Mouse (Mus musculus) lung, postnatal 10 days (tissue): Measurements from ENCODE around the gene Veph1.

Source experiments
- DNase-seq: peaks from one replicate; pipeline ENCODE4 v3.0.0; 2021

Gene Veph1

DNA sequence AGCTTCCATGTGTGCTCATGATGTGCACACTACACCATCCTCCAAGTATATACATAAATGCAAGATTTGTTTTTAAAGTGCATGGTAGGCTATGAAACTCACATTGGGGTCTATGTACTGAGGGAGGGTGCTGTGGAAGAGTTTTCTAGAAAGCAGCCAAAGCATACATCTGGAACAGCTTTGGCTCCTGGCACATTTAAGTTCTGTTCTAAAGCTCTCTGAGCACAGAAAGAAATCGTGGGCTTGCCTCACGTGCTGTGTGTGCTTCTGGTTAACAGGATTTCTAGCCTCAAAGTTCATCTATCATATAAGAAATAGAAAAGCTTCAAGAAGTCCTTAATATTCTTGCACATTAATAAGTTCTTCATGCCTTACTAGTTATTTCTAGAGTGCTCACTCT is 204.9 kb downstream of the Veph1 start:
- no peak for DNase-seq

DNA sequence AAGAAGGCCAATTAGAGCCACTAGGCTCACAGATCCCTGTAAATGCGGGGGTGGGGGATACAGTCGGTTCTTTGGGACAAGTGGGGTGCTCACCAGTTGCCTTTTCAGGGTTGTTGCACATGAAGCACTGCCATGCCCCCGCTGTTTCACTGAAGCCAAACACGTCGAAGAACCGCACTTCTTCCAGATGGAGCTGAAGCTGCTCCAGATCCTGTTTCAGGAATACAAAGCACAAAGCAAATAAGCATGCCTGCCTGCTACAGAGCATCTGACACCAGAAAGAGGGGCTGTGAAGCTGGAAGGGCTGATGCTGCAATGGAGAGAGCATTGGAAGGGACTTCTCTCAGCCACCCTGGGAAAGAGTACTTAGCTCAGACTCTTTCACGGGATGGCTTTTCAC is 209.0 kb downstream of the Veph1 start:
- no peak for DNase-seq

DNA sequence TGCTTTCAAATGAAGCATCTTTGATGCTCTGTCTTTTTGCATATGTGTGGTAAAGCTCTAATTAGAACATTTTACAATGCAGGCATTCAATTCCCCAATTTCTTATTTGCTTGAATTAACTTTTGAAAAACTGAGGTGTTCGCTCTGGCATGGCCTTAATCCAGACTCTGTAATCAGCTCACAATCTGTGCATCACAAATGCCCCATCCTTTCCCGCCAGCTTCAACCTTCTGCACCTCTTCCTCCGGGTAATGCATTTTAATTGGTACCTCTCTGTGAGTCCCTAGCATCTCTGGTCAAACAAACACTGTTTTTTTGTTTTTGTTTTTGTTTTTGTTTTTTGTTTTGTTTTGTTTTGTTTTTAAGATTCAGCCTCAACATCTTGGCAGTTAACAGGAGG is 212.8 kb downstream of the Veph1 start:
- DNase-seq = no peak

DNA sequence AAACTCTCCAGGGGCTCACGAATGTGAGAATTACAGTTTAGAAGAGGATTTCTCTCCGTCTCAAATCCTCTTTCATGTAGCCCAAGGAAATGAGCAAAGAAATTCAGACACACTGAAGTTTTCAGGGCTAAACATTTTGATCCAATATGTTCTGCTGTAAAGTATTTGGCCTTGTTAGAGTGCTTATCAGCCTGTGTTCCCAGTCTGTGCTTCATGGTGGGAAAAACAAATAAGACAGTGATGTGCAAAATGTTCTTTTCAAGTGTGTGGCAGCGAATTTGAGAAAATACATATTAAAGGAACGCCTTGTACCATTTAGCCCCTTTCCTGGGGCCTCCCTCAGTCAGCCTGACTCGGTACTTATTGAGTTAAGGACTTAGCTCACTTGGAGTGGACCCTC is 213.2 kb downstream of the Veph1 start:
- no peak for DNase-seq

DNA sequence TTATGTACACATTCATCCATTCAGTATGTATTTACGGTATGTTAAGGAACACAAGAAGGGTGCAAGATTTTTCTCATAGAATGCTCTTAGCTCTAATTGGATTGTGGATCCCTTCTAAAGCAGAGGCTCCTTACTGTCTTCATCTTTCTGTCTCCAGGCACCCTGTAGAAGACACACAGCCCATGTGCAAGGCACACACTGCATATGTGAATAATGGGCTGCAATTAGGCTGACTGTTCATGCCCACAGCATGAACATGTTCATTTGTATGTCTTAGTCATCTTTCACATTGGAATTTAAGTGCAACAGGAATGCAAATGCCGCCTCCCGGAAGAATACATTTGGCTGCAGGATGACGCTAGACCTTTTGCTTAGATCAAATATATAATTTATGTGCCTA is 213.7 kb downstream of the Veph1 start:
- DNase-seq = no peak

DNA sequence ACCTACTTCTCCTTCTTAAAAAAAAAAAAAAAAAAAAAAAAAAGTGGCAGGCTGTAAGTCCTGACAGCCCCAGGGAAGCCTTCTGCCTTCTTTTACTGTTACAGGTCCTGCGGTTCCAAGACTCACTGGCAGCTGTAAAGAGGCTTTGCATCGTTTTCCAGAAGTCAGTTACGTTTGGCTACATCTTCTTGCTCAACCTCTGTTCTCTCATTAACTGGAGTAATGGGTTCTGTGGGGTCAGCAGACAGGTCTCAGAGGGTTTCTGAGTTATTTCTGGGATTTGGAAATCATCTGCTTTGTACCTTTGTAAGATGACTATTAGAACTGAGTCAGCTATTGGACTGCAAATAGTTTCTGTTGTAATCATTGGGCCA is 215.3 kb downstream of the Veph1 start:
- DNase-seq = no peak

DNA sequence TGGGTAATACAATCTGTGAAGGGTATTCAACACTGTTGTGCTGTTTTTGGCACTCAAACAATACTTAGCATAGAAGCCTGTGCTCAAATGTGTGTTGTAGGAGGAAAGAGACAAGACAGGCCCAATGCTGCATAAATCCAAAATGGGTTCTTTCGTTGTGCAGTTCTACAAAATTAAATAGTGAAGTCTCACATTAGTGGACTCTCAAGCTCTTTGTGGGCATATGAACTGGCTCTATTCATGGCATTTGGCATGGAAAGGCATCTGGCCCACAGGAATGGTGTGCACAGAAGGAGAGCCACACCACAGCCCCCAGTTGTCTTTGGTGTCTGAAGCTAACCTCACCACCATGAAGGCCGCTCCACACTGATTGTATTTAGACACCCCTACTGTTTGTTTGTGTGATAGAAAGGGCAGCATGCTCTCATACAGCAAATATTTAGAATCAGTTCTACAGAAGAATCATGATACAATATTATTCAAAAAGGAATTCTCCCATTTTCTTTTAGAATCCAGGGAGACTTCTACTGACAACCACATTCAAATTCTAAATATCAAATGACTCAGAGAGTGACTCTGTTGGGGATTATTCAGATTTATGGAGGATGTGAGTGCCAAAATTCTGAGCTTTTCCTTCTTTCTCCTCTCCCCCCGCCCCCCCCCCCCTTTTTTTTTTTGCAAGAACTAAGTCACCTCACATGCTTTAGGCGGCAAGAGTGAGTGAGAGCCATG is 215.8 kb downstream of the Veph1 start:
- no peak for DNase-seq

DNA sequence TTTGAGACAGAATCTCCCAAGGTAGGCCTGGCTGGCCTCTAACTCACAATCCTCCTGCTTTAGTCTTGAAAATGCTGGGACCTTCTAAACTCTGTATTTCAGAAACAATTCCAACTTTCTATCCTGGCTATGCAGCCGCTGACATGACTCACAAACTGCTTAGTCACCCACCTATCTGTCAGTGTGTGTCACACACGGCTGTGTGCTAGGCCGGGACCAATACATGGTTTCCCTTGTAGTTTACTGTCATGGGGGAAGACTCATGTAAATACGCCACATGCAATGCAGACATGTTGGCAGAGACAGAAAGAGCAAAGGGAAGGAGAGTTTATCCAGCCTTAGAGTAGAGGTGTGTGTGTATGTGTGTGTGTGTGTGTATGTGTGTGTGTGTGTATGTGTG is 216.8 kb downstream of the Veph1 start:
- no peak for DNase-seq

DNA sequence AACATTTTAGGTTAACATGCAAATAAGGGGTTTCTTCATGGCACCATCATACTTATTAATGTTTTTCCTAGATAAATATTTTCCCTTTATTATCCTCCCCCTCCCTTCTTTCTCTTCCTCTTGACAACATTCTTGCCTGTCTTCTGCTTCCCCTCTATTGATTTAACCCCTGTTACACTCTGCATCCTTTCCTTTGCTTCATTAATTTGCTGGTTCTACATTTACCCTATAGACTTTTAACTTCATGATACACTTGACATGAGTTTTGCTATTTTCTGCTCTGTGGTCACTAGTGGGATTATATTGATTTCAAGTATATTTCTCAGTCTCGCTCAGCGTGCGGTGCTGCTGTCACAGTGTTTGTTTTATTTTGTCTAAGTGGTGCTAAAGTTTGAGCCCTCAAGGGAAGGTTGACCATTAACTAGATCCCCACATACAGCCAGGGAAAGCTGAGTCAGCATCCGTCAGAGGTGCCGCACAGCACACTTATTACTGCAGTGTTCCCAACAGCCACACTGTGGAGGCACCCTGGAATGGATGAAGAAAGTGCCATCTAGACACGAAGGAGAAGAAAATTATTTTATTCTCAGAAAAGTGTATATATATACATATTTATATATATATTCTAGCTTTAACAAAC is 217.6 kb downstream of the Veph1 start:
- DNase-seq = peak; percentile 4

DNA sequence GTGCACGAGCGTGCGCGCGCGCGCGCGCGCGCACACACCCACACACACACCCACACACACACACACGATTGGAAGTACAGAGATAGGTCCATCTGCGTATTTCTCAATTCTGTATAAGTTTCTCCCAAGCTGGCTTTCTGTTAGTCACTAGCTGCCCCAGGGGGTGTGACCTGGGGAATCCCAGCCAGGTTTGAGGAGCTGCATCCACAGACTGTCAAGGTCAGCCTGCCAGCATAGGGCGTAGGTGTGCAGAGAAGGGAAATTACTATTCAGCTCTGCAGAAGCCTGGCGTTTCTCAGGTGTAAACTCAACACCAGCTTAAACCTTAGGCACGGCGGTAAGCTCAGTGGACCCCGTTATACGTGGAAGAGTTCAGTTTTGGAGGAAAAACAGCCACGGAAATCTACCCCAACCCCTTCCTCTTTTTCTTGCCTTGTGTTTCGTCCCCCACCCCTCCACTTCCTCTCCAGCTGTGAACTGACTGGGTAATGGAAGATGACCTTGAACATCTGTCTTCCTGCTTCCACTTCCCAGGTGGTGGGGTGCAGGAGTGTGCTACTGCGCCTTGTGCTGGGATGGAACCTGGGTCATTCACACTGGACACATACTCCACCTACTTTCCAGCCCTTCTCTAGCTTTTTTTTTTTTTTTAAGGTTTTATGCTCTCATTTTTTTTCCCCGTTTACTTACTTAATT is 218.5 kb downstream of the Veph1 start:
- peak; percentile 52 for DNase-seq

DNA sequence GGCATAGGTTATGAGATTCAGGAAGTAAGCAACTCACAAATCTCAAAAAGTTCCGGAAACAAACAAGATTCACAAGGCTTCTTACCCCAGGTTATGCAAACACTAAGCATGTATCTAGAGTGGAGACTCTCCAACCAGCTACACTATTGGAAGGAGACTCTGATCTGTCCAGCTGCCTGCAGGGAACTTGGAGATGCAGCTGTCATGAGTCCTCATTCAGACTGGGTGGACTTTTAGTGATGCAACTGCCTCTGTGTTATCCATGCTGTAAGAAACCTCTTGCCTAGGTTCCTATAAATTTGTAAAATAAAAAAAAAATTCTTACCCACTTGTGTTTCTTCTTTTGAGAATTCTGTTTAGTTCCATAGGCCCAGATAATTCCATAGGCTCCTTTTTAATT is 226.4 kb downstream of the Veph1 start:
- no peak for DNase-seq

DNA sequence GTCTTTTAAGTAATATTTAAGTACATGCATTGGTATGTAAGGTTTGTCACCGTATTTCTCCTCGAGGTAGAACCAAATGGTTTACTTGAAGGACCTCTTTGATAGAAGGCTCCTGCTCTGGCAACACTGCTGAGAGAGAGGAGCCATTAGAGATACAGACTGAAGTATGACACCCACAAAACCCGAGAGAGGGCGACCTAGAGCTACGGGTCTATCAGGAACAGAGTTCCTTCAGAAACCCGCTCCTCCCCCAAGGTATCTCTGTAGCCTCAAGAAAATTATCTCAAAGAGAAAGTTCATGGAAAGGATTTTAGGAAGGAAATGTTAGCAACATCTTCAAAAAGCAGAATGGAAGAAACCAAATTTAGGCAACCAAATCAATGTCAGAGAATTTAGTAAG is 232.8 kb downstream of the Veph1 start:
- no peak for DNase-seq

DNA sequence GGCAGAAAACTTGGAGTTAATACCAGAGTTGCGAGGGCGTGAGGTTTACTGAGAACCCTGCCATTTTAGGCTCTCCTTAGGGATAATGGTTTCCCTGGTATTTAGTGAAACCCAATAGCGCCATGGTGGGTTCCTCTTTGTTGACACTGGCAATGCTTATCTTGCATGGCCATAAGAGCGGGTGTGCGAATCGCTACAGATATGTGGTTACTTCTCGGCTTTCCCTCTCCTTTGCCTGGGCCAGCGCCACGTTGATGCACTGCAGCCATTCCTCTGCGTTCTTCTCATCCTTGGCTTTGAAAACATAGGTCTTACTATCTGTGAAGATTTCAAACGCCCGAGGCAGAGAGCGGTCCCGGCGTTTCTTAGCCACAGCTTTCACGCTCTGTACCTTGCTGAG is 239.7 kb downstream of the Veph1 start:
- DNase-seq = no peak

DNA sequence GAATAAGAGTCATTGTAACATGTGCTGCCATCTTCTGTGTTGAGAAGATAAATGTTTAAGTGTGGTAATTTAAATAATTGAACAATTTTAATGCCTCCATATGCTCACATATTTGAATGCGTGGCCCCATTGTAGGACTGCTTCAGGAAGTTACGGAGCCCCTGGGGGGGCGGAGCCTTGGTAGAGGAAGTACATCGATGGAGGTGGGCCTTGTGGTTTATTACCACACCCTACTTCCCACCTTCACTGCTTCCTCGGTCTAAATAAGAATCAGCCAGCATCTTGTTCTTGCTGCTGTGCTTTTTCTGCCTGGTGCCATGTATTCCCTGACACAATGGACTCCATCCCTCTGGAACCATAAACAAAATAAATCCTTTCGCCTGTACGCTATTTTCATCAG is 241.0 kb downstream of the Veph1 start:
- no peak for DNase-seq

DNA sequence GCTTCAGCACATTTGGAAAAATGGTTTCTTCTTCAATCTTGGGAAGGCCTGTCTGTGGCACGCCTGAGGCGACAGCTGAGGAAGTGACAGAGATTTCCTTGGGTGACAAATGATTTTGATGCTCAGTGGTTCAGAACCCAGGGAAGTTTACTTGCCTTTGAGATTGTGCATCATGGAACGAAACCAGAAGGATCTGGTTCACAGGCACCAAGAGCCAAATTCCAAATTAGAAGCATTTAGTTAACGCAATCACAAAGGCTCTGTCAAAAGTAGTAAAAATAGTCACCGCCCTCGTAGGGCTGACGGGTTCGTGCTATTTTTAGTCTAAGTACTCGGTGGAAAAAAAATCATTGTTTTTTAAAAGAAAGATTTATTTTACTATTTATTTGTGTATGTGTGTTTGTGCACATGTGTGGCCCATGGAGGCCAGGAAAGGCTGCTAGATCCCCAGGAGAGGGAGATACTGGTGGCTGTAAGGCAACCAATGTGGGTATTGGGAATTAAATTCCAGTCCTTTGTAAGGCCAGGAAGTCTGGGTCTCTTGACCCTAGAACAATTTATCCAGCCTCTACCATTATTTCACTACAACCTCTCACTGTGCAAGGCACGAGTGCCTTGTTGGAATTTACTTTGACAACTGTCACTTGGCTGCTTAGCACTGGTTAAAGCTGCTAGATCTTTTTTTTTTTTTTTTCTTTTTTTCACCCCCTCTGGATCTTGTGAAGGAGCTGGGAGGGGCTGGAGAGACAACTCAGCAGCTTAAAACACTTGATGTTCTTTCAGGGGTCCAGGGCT is 246.3 kb downstream of the Veph1 start:
- no peak for DNase-seq

DNA sequence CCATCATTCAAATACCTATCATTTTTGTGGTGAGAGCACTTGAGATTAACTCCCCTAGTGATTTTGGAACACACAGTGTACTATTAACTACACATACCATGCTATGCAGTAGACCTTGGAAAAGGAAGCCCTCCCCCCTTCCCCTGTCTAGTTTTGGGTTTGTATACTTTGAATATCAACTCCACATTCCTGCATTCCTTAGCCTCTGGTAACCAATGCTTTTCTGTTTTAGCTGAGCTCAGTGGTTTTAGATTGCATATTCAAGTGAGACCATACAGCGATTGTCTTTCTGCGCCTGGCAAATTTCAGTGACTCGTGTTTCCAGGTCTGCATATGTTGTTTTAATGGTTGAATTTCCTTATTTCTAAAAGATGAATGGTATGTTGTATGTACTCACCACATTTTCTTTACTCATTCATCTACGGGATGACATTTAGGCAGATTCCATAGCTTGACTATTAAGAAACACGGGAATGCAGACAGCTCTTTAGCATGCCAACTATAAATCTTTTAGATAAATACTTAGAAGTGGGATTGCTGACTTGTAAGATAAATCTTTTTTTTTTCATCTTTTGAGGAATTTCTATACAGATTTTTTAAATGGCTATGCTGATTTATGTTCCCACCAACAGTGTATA is 255.7 kb downstream of the Veph1 start:
- DNase-seq = no peak

DNA sequence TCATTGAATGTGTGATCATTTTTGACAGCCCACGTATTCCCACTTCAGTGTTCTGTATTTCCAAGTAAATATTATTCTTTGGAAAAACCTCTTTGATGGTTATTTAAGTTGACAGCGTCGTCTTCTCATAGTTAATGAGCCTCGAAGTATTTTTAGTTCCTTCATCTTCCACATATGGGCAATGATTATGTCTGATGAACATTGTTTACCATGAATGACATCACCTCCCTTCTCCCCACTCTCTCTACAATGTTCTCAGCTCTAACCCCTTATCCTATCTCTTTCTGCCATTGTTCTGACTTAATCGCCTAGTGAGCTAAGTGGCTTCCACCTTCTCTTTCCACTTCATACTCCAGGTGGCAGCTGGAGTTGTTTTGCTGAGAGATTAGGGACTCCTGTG is 261.4 kb downstream of the Veph1 start:
- DNase-seq = no peak

DNA sequence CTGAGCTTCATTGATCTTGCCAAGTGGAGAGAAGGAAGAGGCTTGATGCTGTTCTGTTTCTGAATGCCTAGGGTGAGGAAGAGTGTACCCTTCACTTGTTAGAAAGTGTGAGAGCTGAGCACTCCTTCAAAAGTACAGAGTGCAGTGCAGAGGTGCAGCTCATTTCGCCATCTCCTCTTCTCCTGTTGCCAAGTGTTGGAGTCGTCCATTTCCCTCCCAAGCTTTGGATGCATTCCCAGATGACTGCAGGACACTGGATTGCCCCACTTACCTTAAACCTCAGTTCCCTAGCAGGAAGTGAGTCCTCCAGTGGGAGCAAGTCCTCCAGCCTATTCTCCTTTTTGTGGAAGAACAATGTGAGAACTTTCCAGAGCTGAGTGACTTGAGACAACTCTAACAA is 263.3 kb downstream of the Veph1 start:
- peak; percentile 7 for DNase-seq

DNA sequence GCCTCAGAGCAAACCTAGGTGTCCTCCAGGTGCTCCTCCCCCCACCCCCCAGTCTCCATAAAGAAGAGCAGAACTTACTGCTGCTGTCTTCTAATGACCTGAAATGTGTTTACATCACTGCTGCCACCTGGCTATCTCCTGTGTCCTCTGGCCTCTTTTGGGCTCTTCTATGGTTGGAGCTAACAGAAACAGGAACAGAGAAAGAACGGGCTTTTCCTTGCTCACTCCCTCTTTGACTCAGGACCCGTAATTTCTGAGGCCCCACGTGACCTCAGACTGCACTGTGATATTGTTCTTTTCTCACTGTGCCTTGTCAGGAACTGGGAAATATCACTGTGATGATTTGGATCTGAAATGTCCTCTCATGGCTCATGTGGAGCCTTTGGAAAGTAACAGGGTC is 271.2 kb downstream of the Veph1 start:
- no peak for DNase-seq

DNA sequence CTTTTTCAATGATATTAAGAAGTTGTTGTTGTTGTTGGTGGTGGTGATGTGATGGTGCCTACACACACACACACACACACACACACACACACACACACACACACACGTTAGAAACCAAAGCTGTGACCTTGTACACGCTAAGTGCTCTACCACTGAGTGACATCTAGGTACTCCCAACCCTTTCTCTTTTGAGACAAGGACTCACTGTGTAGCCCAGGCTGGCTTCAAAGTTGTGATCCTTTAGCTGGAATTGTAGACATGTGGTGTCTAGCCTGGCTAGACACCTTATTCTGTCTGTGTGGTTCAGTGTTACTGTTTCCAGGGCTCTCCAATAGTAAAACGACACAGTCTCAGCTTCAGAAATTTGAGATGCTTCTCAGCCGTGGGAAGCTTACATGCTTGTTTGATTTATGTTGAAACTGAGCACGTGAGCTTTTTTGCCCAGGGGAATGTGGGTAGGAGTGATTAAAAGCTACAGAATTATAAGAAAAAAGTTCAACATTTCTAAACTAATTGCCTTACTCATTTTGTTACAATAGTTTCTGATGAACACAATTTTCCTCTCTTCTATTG is 272.3 kb downstream of the Veph1 start:
- DNase-seq = no peak

DNA sequence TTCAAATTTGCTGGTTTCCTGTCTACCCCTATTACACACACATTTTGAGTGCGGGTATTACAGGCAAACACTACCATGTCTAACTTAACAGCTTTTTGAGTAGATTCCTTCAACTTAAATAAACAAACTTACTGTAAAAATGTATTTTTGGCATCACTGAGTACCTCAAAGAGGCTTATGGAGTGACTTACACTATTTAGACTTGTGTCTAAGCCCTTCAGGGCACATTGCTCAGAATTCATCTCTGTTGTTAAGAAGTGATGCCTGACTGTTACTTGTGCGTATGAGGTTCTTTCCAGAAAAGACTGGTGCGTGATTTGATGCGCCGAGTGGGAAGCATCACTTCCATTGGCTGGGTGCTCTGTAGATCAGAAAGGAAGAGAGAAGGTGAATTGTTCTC is 277.5 kb downstream of the Veph1 start:
- no peak for DNase-seq

DNA sequence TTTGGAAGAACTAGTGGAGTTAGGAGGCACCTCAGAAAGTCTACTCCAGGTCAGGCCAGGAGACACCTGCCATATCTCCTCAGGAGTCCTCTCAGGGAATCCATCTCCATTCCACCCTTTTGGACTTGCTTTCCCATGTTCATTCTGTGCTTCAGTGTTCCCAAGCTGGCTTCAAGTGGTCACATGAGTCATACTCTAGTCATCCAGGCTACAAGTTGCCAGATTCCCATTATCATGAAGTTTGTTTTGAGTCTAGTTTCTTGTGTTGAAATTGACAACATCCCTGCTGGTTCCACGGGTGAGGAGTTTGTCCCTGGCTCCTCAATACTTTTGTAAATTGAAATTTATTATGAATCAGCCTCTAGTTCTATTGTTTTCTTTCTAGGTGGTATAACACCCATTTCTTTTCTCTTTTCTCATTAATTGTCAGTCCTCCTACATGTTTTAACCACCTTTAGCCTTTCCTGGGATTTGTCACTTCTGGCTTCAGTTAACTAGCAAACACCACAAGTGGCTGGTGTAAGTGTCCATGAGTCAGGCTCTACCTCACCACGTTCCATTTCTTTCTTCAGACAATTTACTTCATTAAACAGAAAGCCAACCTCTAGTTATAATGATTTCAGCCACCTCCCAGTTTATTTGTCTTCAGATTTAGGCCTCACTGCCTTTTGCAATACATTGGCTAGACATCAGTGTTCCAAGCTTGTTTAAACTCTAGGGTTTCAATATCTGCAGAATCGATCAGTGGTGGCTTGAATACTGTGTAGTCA is 288.8 kb downstream of the Veph1 start:
- no peak for DNase-seq
